Mouse (Mus musculus) cortical plate, adult 2 months (tissue): ENCODE data around the gene Fam161b.

ENCODE experiments used
- CTCF ChIP-seq: fragments of 200-500 bp; IDR thresholded peaks from 2 replicates; pipeline ENCODE4 v1.5.1; 2011; ENCODE audit warnings: mild to moderate bottlenecking, control low read depth, low read length; ENCODE audit not compliant: insufficient read depth; ENCODE audit errors: extremely low read depth
- POLR2A ChIP-seq: fragments of 200-500 bp; IDR thresholded peaks from 2 replicates; pipeline ENCODE4 v1.6.1; 2011; ENCODE audit warnings: mild to moderate bottlenecking, low read length, control low read depth; ENCODE audit not compliant: insufficient read depth; ENCODE audit errors: extremely low read depth

GRCm38 (mm10) chr12:84384644-84385081, 23.0 kb upstream of the Fam161b start:
- no peak for TF ChIP-seq CTCF
- no peak for TF ChIP-seq POLR2A
